Mouse (Mus musculus): ENCODE data around the gene Cfap100.

DNA sequence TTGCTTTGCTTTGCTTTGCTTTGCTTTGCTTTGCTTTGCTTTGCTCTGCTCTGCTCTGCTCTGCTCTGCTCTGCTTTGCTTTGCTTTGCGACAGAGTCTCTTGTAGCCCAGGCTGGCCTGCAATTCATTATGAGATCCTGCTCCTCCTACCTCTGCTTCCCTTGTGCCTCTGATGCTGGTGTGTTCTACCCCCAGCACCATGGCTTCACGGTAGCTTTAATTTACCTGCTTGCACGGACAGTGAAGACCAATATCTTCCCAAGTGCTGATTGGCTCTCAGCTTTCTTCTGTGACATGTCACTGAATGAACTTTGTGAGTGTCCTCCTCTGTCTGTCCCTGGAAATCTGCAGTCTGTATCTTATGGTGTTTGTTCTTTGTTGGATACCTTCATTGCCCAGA lies 8.4 kb upstream of the Cfap100 start:
- TF ChIP-seq GATA1 (IDR thresholded peaks at IDR 0.05; ENCODE audit: borderline replicate concordance, low read length) (no peak), FLI1 (IDR thresholded peaks at IDR 0.05; ENCODE audit: low read length) (no peak)
